Mouse (Mus musculus) left cerebral cortex, postnatal 36 days (tissue): Measurements from ENCODE around the gene Slc29a4. TPM values are rescaled to one million over a fixed set of nuclear protein-coding genes. Genes with fewer than 3 reads are reported as not detected.

Source experiments
- DNase-seq, 2 experiments: peaks; one replicate each; pipeline ENCODE4 v3.0.0; 2021 to 2022; ENCODE audit warnings: low spot score in 2 of 2, mixed read lengths in 1 of 2
- intact Hi-C: fragments of 180-260 bp; cut with DNase I; formaldehyde crosslinking; loops from one replicate; pipeline ENCODE4 v1.15.1; 2025
- total RNA-seq, 2 experiments: library from RNA; stranded (reverse); gene quantifications; 2 replicates each; pipeline ENCODE4 v1.2.3; 2021

Slc29a4 gene
- total RNA-seq, 2 experiments from 2014 or later, result 8.9 to 17.0 TPM

- DNase-seq, result no peak
- intact Hi-C loops, result no loop called here
Observed at GRCm38 (mm10) chr5:142694627-142695340, 2.5 kb downstream of the Slc29a4 start.

GRCm38 (mm10) chr5:142696258-142696657, 3.9 kb downstream of the Slc29a4 start:
- DNase-seq, result no peak
- intact Hi-C loops, result no loop called here

- intact Hi-C loops, result no loop called here
- peak; percentile 72 to 85 for DNase-seq
Observed at GRCm38 (mm10) chr5:142696865-142697264, 4.6 kb downstream of the Slc29a4 start.

GRCm38 (mm10) chr5:142697742-142698141, 5.4 kb downstream of the Slc29a4 start:
- DNase-seq, result no peak
- intact Hi-C loops, result no loop called here

- DNase-seq, result no peak
- intact Hi-C loops, result loop anchor here (1.0 to 10.0 kb wide), 2 partner anchors 12 to 206 kb away; no protein-coding TSS in a partner anchor
Observed at GRCm38 (mm10) chr5:142700842-142701589, 8.7 kb downstream of the Slc29a4 start.

GRCm38 (mm10) chr5:142701651-142702510, 9.6 kb downstream of the Slc29a4 start:
- DNase-seq, result peak in 1 of 2 experiments; percentile 45
- intact Hi-C loops, result loop anchor here (1.0 to 10.0 kb wide), 2 partner anchors 11 to 207 kb away; no protein-coding TSS in a partner anchor

- intact Hi-C loops, result loop anchor here (10.0 kb wide), 1 partner anchor 208 kb away; no protein-coding TSS in a partner anchor
Observed at GRCm38 (mm10) chr5:142702511-142703138, 10.3 kb downstream of the Slc29a4 start.

GRCm38 (mm10) chr5:142703569-142703968, 11.3 kb downstream of the Slc29a4 start:
- peak in 1 of 2 experiments; percentile 50 for DNase-seq
- intact Hi-C loops, result loop anchor here (10.0 kb wide), 1 partner anchor 209 kb away; no protein-coding TSS in a partner anchor

More at GRCm38 (mm10) chr5:142702511-142703138, 10.3 kb downstream of the Slc29a4 start:
- no peak for DNase-seq

GRCm38 (mm10) chr5:142707709-142708108, 15.4 kb downstream of the Slc29a4 start:
- DNase-seq, result no peak
- intact Hi-C loops, result loop anchor here (10.0 kb wide), 1 partner anchor 213 kb away; no protein-coding TSS in a partner anchor

GRCm38 (mm10) chr5:142709436-142709835, 17.1 kb downstream of the Slc29a4 start:
- intact Hi-C loops, result loop anchor here (10.0 kb wide), 1 partner anchor 215 kb away; no protein-coding TSS in a partner anchor

GRCm38 (mm10) chr5:142712373-142712772, 20.1 kb downstream of the Slc29a4 start:
- intact Hi-C loops, result no loop called here

More at GRCm38 (mm10) chr5:142709436-142709835, 17.1 kb downstream of the Slc29a4 start:
- DNase-seq, result no peak

GRCm38 (mm10) chr5:142713966-142714365, 21.7 kb downstream of the Slc29a4 start:
- intact Hi-C loops, result loop anchor here (1.0 kb wide), 1 partner anchor 13 kb away; no protein-coding TSS in a partner anchor
- DNase-seq, result no peak

More at GRCm38 (mm10) chr5:142712373-142712772, 20.1 kb downstream of the Slc29a4 start:
- no peak for DNase-seq

- intact Hi-C loops, result loop anchor here (5.0 kb wide), 1 partner anchor 158 kb away; no protein-coding TSS in a partner anchor
- DNase-seq, result no peak
Observed at GRCm38 (mm10) chr5:142715059-142715458, 22.7 kb downstream of the Slc29a4 start.

- no peak for DNase-seq
- intact Hi-C loops, result loop anchor here (5.0 kb wide), 1 partner anchor 159 kb away; no protein-coding TSS in a partner anchor
Observed at GRCm38 (mm10) chr5:142716056-142716455, 23.7 kb downstream of the Slc29a4 start.

- intact Hi-C loops, result loop anchor here (1.0 to 5.0 kb wide), 2 partner anchors 46 to 161 kb away; no protein-coding TSS in a partner anchor
- peak; percentile 76 to 81 for DNase-seq
Observed at GRCm38 (mm10) chr5:142718037-142718436, 25.7 kb downstream of the Slc29a4 start.

- intact Hi-C loops, result loop anchor here (1.0 to 5.0 kb wide), 2 partner anchors 46 to 161 kb away; no protein-coding TSS in a partner anchor
- DNase-seq, result no peak
Observed at GRCm38 (mm10) chr5:142718486-142718885, 26.2 kb downstream of the Slc29a4 start.

GRCm38 (mm10) chr5:142719897-142720296, 27.6 kb downstream of the Slc29a4 start:
- no peak for DNase-seq

GRCm38 (mm10) chr5:142723520-142724133, 31.3 kb downstream of the Slc29a4 start:
- intact Hi-C loops, result no loop called here
- DNase-seq, result peak in 1 of 2 experiments; percentile 43

More at GRCm38 (mm10) chr5:142719897-142720296, 27.6 kb downstream of the Slc29a4 start:
- intact Hi-C loops, result loop anchor here (5.0 kb wide), 1 partner anchor 163 kb away; no protein-coding TSS in a partner anchor
